Mouse (Mus musculus): ENCODE results near the gene Kcnh3. TPM values are rescaled to one million over a fixed set of nuclear protein-coding genes. Genes with fewer than 3 reads are reported as not detected.

Gene Kcnh3
- polyA plus RNA-seq (2014; fragmentation: Nextera tagmentation; extraction: Ambion mirVana): 0.08 and 0.12 TPM in 2 replicates

GRCm38 (mm10) chr15:99224208-99224911 is at the start of gene Kcnh3:
TSS of gene Kcnh3 (plus strand) at chr15:99224861.
- 0 out of 2 replicates have a peak, but pooled peaks have one; percentile 21 for ATAC-seq (replicated peaks; ENCODE audit: low FRiP score)
- peak within 1 kb of the TSS; percentile 50 for H3K4me2 ChIP-seq (ENCODE audit: low read depth, low read length, severe bottlenecking)
- H3K27me3 ChIP-seq (ENCODE audit: control insufficient read depth, insufficient read depth, low read length): peaks cover 72% of the 10 kb centered on the region
- no peak within 1 kb of the TSS; the same call in 1 of the 2 replicates for H3K9ac ChIP-seq (ENCODE audit: low read length)
- no peak for DNase-seq (ENCODE audit: low spot score)
- no peaks in the 10 kb centered on the region for H3K9me3 ChIP-seq (ENCODE audit: control insufficient read depth, low read length)
- no peak within 1 kb of the TSS for H3K27ac ChIP-seq (ENCODE audit: low read depth, low read length)
- H3K4me1 ChIP-seq (replicated peaks; ENCODE audit: control insufficient read depth, insufficient read depth, low read length): peaks cover 21% of the 10 kb centered on the region
- no peaks in the 10 kb centered on the region for H3K36me3 ChIP-seq (ENCODE audit: control insufficient read depth, insufficient read depth, low read length)
- H3K4me3 ChIP-seq (ENCODE audit: low read depth, low read length): peak within 1 kb of the TSS; percentile 30
- under 1% methylated on average over 54 of the region's 66 CpGs for WGBS

- H3K4me3 ChIP-seq (ENCODE audit: low read depth, low read length): no peak overlapping the region
- H3K27me3 ChIP-seq (ENCODE audit: control insufficient read depth, insufficient read depth, low read length): no peaks in the 10 kb centered on the region
Measured at GRCm38 (mm10) chr15:99179639-99180038, 45.0 kb upstream of the Kcnh3 start.

GRCm38 (mm10) chr15:99184217-99184914 is 40.3 kb upstream of the Kcnh3 start:
- no peak overlapping the region for H3K4me3 ChIP-seq (ENCODE audit: low read depth, low read length)
- peaks cover 13% of the 10 kb centered on the region; the same call in 1 of the 2 replicates for H3K36me3 ChIP-seq (ENCODE audit: control insufficient read depth, insufficient read depth, low read length)
- no peak for DNase-seq (ENCODE audit: low spot score)
- no peak overlapping the region for H3K9ac ChIP-seq (ENCODE audit: low read length)
- no peak for ATAC-seq (replicated peaks; ENCODE audit: low FRiP score)
- 91% methylated on average over 9 of the region's 9 CpGs for WGBS
- no peaks in the 10 kb centered on the region for H3K27me3 ChIP-seq (ENCODE audit: control insufficient read depth, insufficient read depth, low read length)
- no peaks in the 10 kb centered on the region for H3K9me3 ChIP-seq (ENCODE audit: control insufficient read depth, low read length)
- H3K4me1 ChIP-seq (replicated peaks; ENCODE audit: control insufficient read depth, insufficient read depth, low read length): no peaks in the 10 kb centered on the region
- no peak overlapping the region for H3K4me2 ChIP-seq (ENCODE audit: low read depth, low read length, severe bottlenecking)
- no peak overlapping the region for H3K27ac ChIP-seq (ENCODE audit: low read depth, low read length)

More at GRCm38 (mm10) chr15:99179639-99180038, 45.0 kb upstream of the Kcnh3 start:
- no peaks in the 10 kb centered on the region for H3K4me1 ChIP-seq (replicated peaks; ENCODE audit: control insufficient read depth, insufficient read depth, low read length)
- H3K36me3 ChIP-seq (ENCODE audit: control insufficient read depth, insufficient read depth, low read length): peaks cover 10% of the 10 kb centered on the region; the same call in 1 of the 2 replicates
- H3K9me3 ChIP-seq (ENCODE audit: control insufficient read depth, low read length): no peaks in the 10 kb centered on the region
- 97% methylated on average over 1 of the region's 2 CpGs for WGBS
- H3K27ac ChIP-seq (ENCODE audit: low read depth, low read length): no peak overlapping the region
- H3K9ac ChIP-seq (ENCODE audit: low read length): no peak overlapping the region
- ATAC-seq (replicated peaks; ENCODE audit: low FRiP score) (no peak), DNase-seq (ENCODE audit: low spot score) (no peak)
- no peak overlapping the region for H3K4me2 ChIP-seq (ENCODE audit: low read depth, low read length, severe bottlenecking)

- H3K9ac ChIP-seq (ENCODE audit: low read length): no peak overlapping the region
- H3K4me3 ChIP-seq (ENCODE audit: low read depth, low read length): no peak overlapping the region
- no peaks in the 10 kb centered on the region for H3K9me3 ChIP-seq (ENCODE audit: control insufficient read depth, low read length)
- H3K36me3 ChIP-seq (ENCODE audit: control insufficient read depth, insufficient read depth, low read length): peaks cover 5% of the 10 kb centered on the region; the same call in 1 of the 2 replicates
- 82% methylated on average over 10 of the region's 10 CpGs for WGBS
- no peak for DNase-seq (ENCODE audit: low spot score)
- H3K27ac ChIP-seq (ENCODE audit: low read depth, low read length): no peak overlapping the region
- no peak overlapping the region for H3K4me2 ChIP-seq (ENCODE audit: low read depth, low read length, severe bottlenecking)
- no peak for ATAC-seq (replicated peaks; ENCODE audit: low FRiP score)
- no peaks in the 10 kb centered on the region for H3K27me3 ChIP-seq (ENCODE audit: control insufficient read depth, insufficient read depth, low read length)
- 0 out of 2 replicates have a peak, but pooled peaks cover 2% of the 10 kb centered on the region for H3K4me1 ChIP-seq (replicated peaks; ENCODE audit: control insufficient read depth, insufficient read depth, low read length)
Measured at GRCm38 (mm10) chr15:99194358-99194757, 30.3 kb upstream of the Kcnh3 start.

GRCm38 (mm10) chr15:99195043-99195442 is 29.6 kb upstream of the Kcnh3 start:
- WGBS: 49% methylated on average over 6 of the region's 6 CpGs

GRCm38 (mm10) chr15:99198761-99199160 is 25.9 kb upstream of the Kcnh3 start:
- Histone ChIP-seq H3K4me3 (ENCODE audit: low read depth, low read length) (no peak overlapping the region), H3K9ac (ENCODE audit: low read length) (no peak overlapping the region), H3K4me1 (replicated peaks; ENCODE audit: control insufficient read depth, insufficient read depth, low read length) (0 out of 2 replicates have a peak, but pooled peaks cover 2% of the 10 kb centered on the region), H3K27me3 (ENCODE audit: control insufficient read depth, insufficient read depth, low read length) (no peaks in the 10 kb centered on the region), H3K27ac (ENCODE audit: low read depth, low read length) (no peak overlapping the region), H3K4me2 (ENCODE audit: low read depth, low read length, severe bottlenecking) (no peak overlapping the region), H3K9me3 (ENCODE audit: control insufficient read depth, low read length) (no peaks in the 10 kb centered on the region), H3K36me3 (ENCODE audit: control insufficient read depth, insufficient read depth, low read length) (no peaks in the 10 kb centered on the region; the same call in 1 of the 2 replicates)
- no peak for ATAC-seq (replicated peaks; ENCODE audit: low FRiP score)
- no peak for DNase-seq (ENCODE audit: low spot score)

More at GRCm38 (mm10) chr15:99195043-99195442, 29.6 kb upstream of the Kcnh3 start:
- Histone ChIP-seq H3K9ac (ENCODE audit: low read length) (no peak overlapping the region), H3K4me2 (ENCODE audit: low read depth, low read length, severe bottlenecking) (no peak overlapping the region), H3K4me1 (replicated peaks; ENCODE audit: control insufficient read depth, insufficient read depth, low read length) (0 out of 2 replicates have a peak, but pooled peaks cover 2% of the 10 kb centered on the region), H3K9me3 (ENCODE audit: control insufficient read depth, low read length) (no peaks in the 10 kb centered on the region), H3K27me3 (ENCODE audit: control insufficient read depth, insufficient read depth, low read length) (no peaks in the 10 kb centered on the region), H3K36me3 (ENCODE audit: control insufficient read depth, insufficient read depth, low read length) (peaks cover 5% of the 10 kb centered on the region; the same call in 1 of the 2 replicates), H3K4me3 (ENCODE audit: low read depth, low read length) (no peak overlapping the region), H3K27ac (ENCODE audit: low read depth, low read length) (no peak overlapping the region)
- DNase-seq (ENCODE audit: low spot score) (no peak), ATAC-seq (replicated peaks; ENCODE audit: low FRiP score) (no peak)

GRCm38 (mm10) chr15:99205959-99206358 is 18.7 kb upstream of the Kcnh3 start:
- 67% methylated on average over 8 of the region's 8 CpGs for WGBS
- no peaks in the 10 kb centered on the region for H3K9me3 ChIP-seq (ENCODE audit: control insufficient read depth, low read length)

GRCm38 (mm10) chr15:99213183-99213582 is 11.5 kb upstream of the Kcnh3 start:
- H3K36me3 ChIP-seq (ENCODE audit: control insufficient read depth, insufficient read depth, low read length): peaks cover 6% of the 10 kb centered on the region; the same call in 1 of the 2 replicates
- ATAC-seq (replicated peaks; ENCODE audit: low FRiP score): no peak
- 89% methylated on average over 10 of the region's 10 CpGs for WGBS

More at GRCm38 (mm10) chr15:99205959-99206358, 18.7 kb upstream of the Kcnh3 start:
- Histone ChIP-seq H3K27ac (ENCODE audit: low read depth, low read length) (no peak overlapping the region), H3K4me2 (ENCODE audit: low read depth, low read length, severe bottlenecking) (no peak overlapping the region), H3K4me1 (replicated peaks; ENCODE audit: control insufficient read depth, insufficient read depth, low read length) (no peaks in the 10 kb centered on the region), H3K27me3 (ENCODE audit: control insufficient read depth, insufficient read depth, low read length) (no peaks in the 10 kb centered on the region), H3K4me3 (ENCODE audit: low read depth, low read length) (no peak overlapping the region), H3K36me3 (ENCODE audit: control insufficient read depth, insufficient read depth, low read length) (peaks cover 3% of the 10 kb centered on the region; the same call in 1 of the 2 replicates), H3K9ac (ENCODE audit: low read length) (no peak overlapping the region)
- ATAC-seq (replicated peaks; ENCODE audit: low FRiP score) (no peak), DNase-seq (ENCODE audit: low spot score) (no peak)

More at GRCm38 (mm10) chr15:99213183-99213582, 11.5 kb upstream of the Kcnh3 start:
- 0 out of 2 replicates have a peak, but pooled peaks cover under 1% of the 10 kb centered on the region for H3K27me3 ChIP-seq (ENCODE audit: control insufficient read depth, insufficient read depth, low read length)
- no peak for DNase-seq (ENCODE audit: low spot score)
- H3K9me3 ChIP-seq (ENCODE audit: control insufficient read depth, low read length): no peaks in the 10 kb centered on the region
- H3K9ac ChIP-seq (ENCODE audit: low read length): no peak overlapping the region
- no peak overlapping the region for H3K4me3 ChIP-seq (ENCODE audit: low read depth, low read length)
- H3K4me2 ChIP-seq (ENCODE audit: low read depth, low read length, severe bottlenecking): no peak overlapping the region
- no peaks in the 10 kb centered on the region for H3K4me1 ChIP-seq (replicated peaks; ENCODE audit: control insufficient read depth, insufficient read depth, low read length)
- no peak overlapping the region for H3K27ac ChIP-seq (ENCODE audit: low read depth, low read length)

All from forebrain, embryonic 11.5 days (tissue).